Mouse (Mus musculus) myocyte (in vitro differentiated cells): ENCODE results near the gene 2510002D24Rik.

Experiments
- CEBPB ChIP-seq: IDR thresholded peaks from 2 replicates; pipeline ENCODE4 v1.6.1; 2011; ENCODE audit warnings: mild to moderate bottlenecking, moderate library complexity; ENCODE audit not compliant: poor library complexity, insufficient read depth, severe bottlenecking
- MAX ChIP-seq: IDR thresholded peaks from one replicate; pipeline ENCODE4 v1.6.1; 2011; ENCODE audit warnings: low read depth, mild to moderate bottlenecking, control low read depth
- MYOD1 ChIP-seq, 3 experiments: IDR thresholded peaks; one replicate each; pipeline ENCODE4 v1.6.1; 2011; ENCODE audit warnings: control low read depth in 2 of 3, low read depth in 2 of 3, mild to moderate bottlenecking in 2 of 3, moderate library complexity in 1 of 3; ENCODE audit not compliant: insufficient read length in 2 of 3, control insufficient read depth in 1 of 3
- MYOG ChIP-seq, 3 experiments: IDR thresholded peaks; one replicate each; pipeline ENCODE4 v1.6.1; 2011; ENCODE audit warnings: control low read depth in 2 of 3, low read depth in 2 of 3, mild to moderate bottlenecking in 2 of 3; ENCODE audit not compliant: insufficient read length in 2 of 3, control insufficient read depth in 1 of 3, insufficient read depth in 1 of 3
- POLR2A ChIP-seq: IDR thresholded peaks from one replicate; pipeline ENCODE4 v1.6.1; 2011; ENCODE audit warnings: low read depth, mild to moderate bottlenecking, control low read depth, moderate library complexity; ENCODE audit not compliant: insufficient read length
- REST ChIP-seq: IDR thresholded peaks from one replicate; pipeline ENCODE4 v1.6.1; 2011; ENCODE audit warnings: mild to moderate bottlenecking, control low read depth, moderate library complexity; ENCODE audit not compliant: insufficient read depth, insufficient read length
- SRF ChIP-seq: IDR thresholded peaks from one replicate; pipeline ENCODE4 v1.6.1; 2011; ENCODE audit warnings: low read depth; ENCODE audit not compliant: control insufficient read depth, insufficient read length
- TCF3 ChIP-seq: IDR thresholded peaks from one replicate; pipeline ENCODE4 v1.6.1; 2011; ENCODE audit warnings: low read depth, control low read depth; ENCODE audit not compliant: insufficient read length
- USF1 ChIP-seq: IDR thresholded peaks from one replicate; pipeline ENCODE4 v1.6.1; 2011; ENCODE audit warnings: low read depth, mild to moderate bottlenecking, control low read depth, moderate library complexity

- TF ChIP-seq POLR2A = no peak
- no peak for TF ChIP-seq USF1
- TF ChIP-seq MYOD1 (IDR thresholded peaks at IDR 0.05; ENCODE audit: control insufficient read depth in 1 of 3, insufficient read length in 2 of 3, low read depth in 2 of 3) = no peak
- no peak for TF ChIP-seq TCF3
- no peak for TF ChIP-seq CEBPB
- no peak for TF ChIP-seq REST
- no peak for TF ChIP-seq MAX
- TF ChIP-seq SRF = no peak
- TF ChIP-seq MYOG (IDR thresholded peaks at IDR 0.05; ENCODE audit: control insufficient read depth in 1 of 3, insufficient read depth in 1 of 3, insufficient read length in 2 of 3, low read depth in 2 of 3) = no peak
Measured at GRCm38 (mm10) chr16:18836468-18837208, at the start of gene 2510002D24Rik, which contains the start of gene Gm28539.
